Mouse (Mus musculus) embryo, embryonic 11.5 days (tissue): ENCODE measurements around the gene Mcrip2.

ENCODE experiments used
- DNase-seq: peaks from one replicate; pipeline ENCODE4 v3.0.0-alpha.2; 2012; ENCODE audit warnings: low read depth, low spot score

The Mcrip2 gene

GRCm38 (mm10) chr17:25835301-25835700, 33.3 kb downstream of the Mcrip2 start:
- DNase-seq = no peak

- no peak for DNase-seq
These were observed 33.9 kb downstream of the Mcrip2 start for GRCm38 (mm10) chr17:25834595-25835222.

GRCm38 (mm10) chr17:25833961-25834594, 34.5 kb downstream of the Mcrip2 start:
- DNase-seq = no peak

- DNase-seq = peak; percentile 82
These were observed 35.3 kb downstream of the Mcrip2 start, which contains the start of gene Stub1 for GRCm38 (mm10) chr17:25833291-25833663. TSS of gene Stub1 (minus strand) at chr17:25833404.

GRCm38 (mm10) chr17:25832436-25833290, 35.9 kb downstream of the Mcrip2 start:
- DNase-seq = peak; percentile 99

- no peak for DNase-seq
These were observed 36.9 kb downstream of the Mcrip2 start for GRCm38 (mm10) chr17:25831451-25832281.

- no peak for DNase-seq
These were observed 37.6 kb downstream of the Mcrip2 start for GRCm38 (mm10) chr17:25830806-25831431.

GRCm38 (mm10) chr17:25830200-25830753, 38.3 kb downstream of the Mcrip2 start:
- no peak for DNase-seq

GRCm38 (mm10) chr17:25829558-25830017, 39.0 kb downstream of the Mcrip2 start:
- no peak for DNase-seq

GRCm38 (mm10) chr17:25828712-25829557, 39.6 kb downstream of the Mcrip2 start, which contains the start of gene Jmjd8:
TSS of gene Jmjd8 (plus strand) at chr17:25828867.
- peak; percentile 67 for DNase-seq

GRCm38 (mm10) chr17:25828223-25828594, 40.4 kb downstream of the Mcrip2 start:
- no peak for DNase-seq

GRCm38 (mm10) chr17:25827546-25828222, 40.9 kb downstream of the Mcrip2 start:
- DNase-seq = no peak

GRCm38 (mm10) chr17:25827011-25827410, 41.6 kb downstream of the Mcrip2 start:
- DNase-seq = no peak

GRCm38 (mm10) chr17:25825984-25826570, 42.5 kb downstream of the Mcrip2 start:
- DNase-seq = no peak

- no peak for DNase-seq
These were observed 43.3 kb downstream of the Mcrip2 start for GRCm38 (mm10) chr17:25825311-25825710.

- DNase-seq = no peak
These were observed 44.0 kb downstream of the Mcrip2 start for GRCm38 (mm10) chr17:25824362-25825142.

- DNase-seq = peak; percentile 75
These were observed 45.1 kb downstream of the Mcrip2 start, which contains the start of gene Wdr24 for GRCm38 (mm10) chr17:25823452-25823851. TSS of gene Wdr24 (plus strand) at chr17:25823627.
